Mouse (Mus musculus): ENCODE data around the gene Gabra4. TPM values are rescaled to one million over a fixed set of nuclear protein-coding genes. Genes with fewer than 3 reads are reported as not detected.

Gabra4 gene
- polyA plus RNA-seq, 1 experiment from 2014 or later = 13.2 TPM

DNA sequence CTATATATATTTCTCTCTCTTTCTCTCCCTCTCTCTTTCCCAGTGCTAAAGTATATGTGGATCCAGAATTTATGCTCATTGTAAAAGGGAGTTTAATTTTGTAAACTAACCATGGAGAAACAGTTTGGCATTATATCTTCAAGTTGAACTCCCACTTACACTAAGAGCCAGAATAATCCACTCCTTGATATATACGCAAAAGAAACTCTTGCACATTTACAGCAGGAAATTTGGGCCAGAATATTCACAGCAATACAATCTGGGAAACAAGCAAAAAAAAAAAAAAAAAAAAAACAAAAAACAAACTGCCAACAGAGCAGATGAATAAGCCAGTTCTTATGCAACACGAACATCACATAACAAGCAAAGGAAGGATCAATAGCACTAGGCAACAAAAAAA, 10.0 kb downstream of the Gabra4 start:
- Histone ChIP-seq H3K27me3 (replicated peaks; ENCODE audit: control insufficient read depth, insufficient read depth, low read length) (no peaks in the 10 kb centered on the region), H3K4me1 (ENCODE audit: control insufficient read depth, insufficient read depth, low read length) (no peaks in the 10 kb centered on the region), H3K36me3 (ENCODE audit: control insufficient read depth, insufficient read depth, low read length) (no peaks in the 10 kb centered on the region), H3K4me3 (ENCODE audit: low read depth, low read length) (no peak overlapping the region), H3K9ac (ENCODE audit: low read length) (no peak overlapping the region), H3K27ac (ENCODE audit: low read depth, low read length) (no peak overlapping the region), H3K9me3 (replicated peaks; ENCODE audit: control insufficient read depth, low read length) (no peaks in the 10 kb centered on the region), H3K4me2 (ENCODE audit: low read length) (no peak overlapping the region)
- WGBS = 62% methylated on average over 2 of the region's 2 CpGs
- ATAC-seq (no peak), DNase-seq (ENCODE audit: low spot score) (no peak)

DNA sequence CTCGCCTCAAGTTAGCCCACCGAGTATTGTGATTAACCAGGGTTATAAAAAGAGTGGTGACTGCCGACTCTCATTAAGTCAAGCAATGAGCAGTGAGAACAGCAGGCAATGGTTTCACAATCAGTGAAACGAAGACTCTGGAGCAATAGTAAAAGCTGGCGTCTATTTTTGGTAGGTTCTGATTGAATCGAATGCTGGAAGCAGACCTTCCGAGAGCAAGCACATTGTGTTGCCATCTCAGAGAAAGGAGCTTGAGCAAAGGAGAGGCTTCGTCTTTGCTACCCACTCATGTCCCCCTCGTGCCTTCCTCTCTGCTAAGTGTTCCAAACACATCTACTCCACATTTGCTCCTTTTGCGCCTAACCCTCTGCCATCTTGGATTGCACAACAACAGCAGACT, 18.3 kb downstream of the Gabra4 start:
- Histone ChIP-seq H3K4me1 (ENCODE audit: control insufficient read depth, insufficient read depth, low read length) (no peaks in the 10 kb centered on the region), H3K9me3 (replicated peaks; ENCODE audit: control insufficient read depth, low read length) (no peaks in the 10 kb centered on the region), H3K27ac (ENCODE audit: low read depth, low read length) (no peak overlapping the region), H3K4me3 (ENCODE audit: low read depth, low read length) (no peak overlapping the region), H3K36me3 (ENCODE audit: control insufficient read depth, insufficient read depth, low read length) (no peaks in the 10 kb centered on the region), H3K27me3 (replicated peaks; ENCODE audit: control insufficient read depth, insufficient read depth, low read length) (no peaks in the 10 kb centered on the region), H3K9ac (ENCODE audit: low read length) (no peak overlapping the region), H3K4me2 (ENCODE audit: low read length) (no peak overlapping the region)
- 86% methylated on average over 10 of the region's 10 CpGs for WGBS
- ATAC-seq (no peak), DNase-seq (ENCODE audit: low spot score) (no peak)

DNA sequence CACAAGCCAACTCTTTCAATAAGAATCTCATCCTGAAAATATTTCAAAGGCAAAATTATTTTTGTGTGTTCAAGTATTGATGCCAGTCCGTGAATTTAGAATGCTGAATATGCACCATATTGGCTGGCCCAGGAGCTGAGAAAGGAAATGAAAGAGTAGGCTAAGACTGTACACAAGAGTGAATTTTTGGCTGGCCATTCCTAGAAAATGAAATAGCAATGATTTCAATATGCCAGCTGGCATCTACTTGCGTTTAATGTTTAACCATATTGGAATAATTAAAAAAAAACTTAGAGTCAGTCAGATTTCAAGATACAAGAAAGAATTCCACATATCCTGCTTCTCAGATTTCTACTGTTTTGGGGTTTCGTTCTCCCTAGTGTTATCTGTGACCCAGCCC, 30.3 kb downstream of the Gabra4 start:
- Histone ChIP-seq H3K9me3 (replicated peaks; ENCODE audit: control insufficient read depth, low read length) (no peaks in the 10 kb centered on the region), H3K27ac (ENCODE audit: low read depth, low read length) (no peak overlapping the region), H3K4me3 (ENCODE audit: low read depth, low read length) (no peak overlapping the region), H3K36me3 (ENCODE audit: control insufficient read depth, insufficient read depth, low read length) (no peaks in the 10 kb centered on the region), H3K4me2 (ENCODE audit: low read length) (no peak overlapping the region), H3K27me3 (replicated peaks; ENCODE audit: control insufficient read depth, insufficient read depth, low read length) (no peaks in the 10 kb centered on the region), H3K9ac (ENCODE audit: low read length) (no peak overlapping the region), H3K4me1 (ENCODE audit: control insufficient read depth, insufficient read depth, low read length) (no peaks in the 10 kb centered on the region)
- WGBS = 87% methylated on average over 3 of the region's 3 CpGs
- ATAC-seq (no peak), DNase-seq (ENCODE audit: low spot score) (peak; percentile 41)

DNA sequence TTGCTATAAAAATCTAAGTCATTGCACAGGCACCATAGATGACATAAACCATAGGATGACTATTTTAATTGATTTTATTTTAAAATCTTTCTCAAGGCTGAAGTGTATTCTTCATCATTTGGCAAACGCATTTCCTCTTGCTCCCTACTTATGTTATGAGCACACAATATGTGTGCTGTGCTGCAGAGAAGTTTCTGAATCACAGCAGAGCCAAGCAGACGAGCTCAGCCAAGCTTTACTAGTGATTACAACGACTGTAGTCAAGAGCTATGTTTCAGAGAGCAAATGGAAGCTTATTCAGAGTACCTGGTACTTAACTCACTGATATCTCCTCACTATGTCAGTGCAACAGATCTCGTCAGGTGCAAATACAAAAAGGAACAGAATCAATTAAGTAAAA, 41.4 kb downstream of the Gabra4 start:
- H3K4me1 ChIP-seq (ENCODE audit: control insufficient read depth, insufficient read depth, low read length) = no peaks in the 10 kb centered on the region
- no peaks in the 10 kb centered on the region for H3K9me3 ChIP-seq (replicated peaks; ENCODE audit: control insufficient read depth, low read length)
- H3K36me3 ChIP-seq (ENCODE audit: control insufficient read depth, insufficient read depth, low read length) = no peaks in the 10 kb centered on the region
- 69% methylated on average over 4 of the region's 4 CpGs for WGBS
- DNase-seq (ENCODE audit: low spot score) (no peak), ATAC-seq (no peak)
- no peak overlapping the region for H3K9ac ChIP-seq (ENCODE audit: low read length)
- H3K27me3 ChIP-seq (replicated peaks; ENCODE audit: control insufficient read depth, insufficient read depth, low read length) = no peaks in the 10 kb centered on the region
- no peak overlapping the region for H3K27ac ChIP-seq (ENCODE audit: low read depth, low read length)
- H3K4me2 ChIP-seq (ENCODE audit: low read length) = no peak overlapping the region
- H3K4me3 ChIP-seq (ENCODE audit: low read depth, low read length) = no peak overlapping the region

DNA sequence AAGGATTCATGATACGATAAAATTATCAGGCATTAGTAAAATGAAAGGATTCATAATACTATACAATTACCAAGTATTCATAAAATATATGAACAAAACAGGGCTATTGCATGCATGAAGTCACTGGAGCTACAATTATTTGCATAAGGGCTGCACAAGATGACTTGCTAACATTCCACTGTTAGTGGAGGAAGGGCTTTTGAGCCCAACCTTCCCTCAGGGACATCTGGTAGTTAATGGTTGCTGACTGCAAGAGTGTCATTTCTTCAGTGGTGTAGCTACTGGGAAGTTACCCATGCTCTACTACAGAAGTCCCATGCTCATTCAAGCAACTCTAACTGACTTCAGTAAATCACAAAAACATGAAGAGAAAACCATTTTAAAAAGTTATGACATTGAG, 43.8 kb downstream of the Gabra4 start:
- H3K36me3 ChIP-seq (ENCODE audit: control insufficient read depth, insufficient read depth, low read length) = no peaks in the 10 kb centered on the region
- 95% methylated on average over 1 of the region's 1 CpGs for WGBS

DNA sequence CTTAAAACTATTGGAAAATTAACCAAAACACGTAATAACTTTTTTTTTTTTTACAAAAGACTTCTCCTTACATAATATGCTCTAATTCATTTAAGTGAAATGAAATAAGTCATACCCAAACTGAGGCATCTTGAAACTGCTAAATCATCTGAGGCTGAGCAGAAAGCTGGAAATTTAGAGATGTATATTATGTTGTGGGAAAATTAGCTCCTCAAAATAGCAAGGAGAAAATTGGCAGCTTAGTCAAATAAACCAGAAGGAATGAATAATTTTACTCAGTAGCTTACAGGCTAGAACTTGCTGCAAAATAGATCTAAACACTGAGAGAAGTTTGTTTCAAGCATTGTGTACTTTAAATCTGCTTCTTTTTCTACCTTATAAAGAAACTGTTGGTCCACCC, 49.4 kb downstream of the Gabra4 start:
- H3K4me1 ChIP-seq (ENCODE audit: control insufficient read depth, insufficient read depth, low read length) = no peaks in the 10 kb centered on the region; the same call in 1 of the 2 replicates
- DNase-seq (ENCODE audit: low spot score) = no peak
- H3K27me3 ChIP-seq (replicated peaks; ENCODE audit: control insufficient read depth, insufficient read depth, low read length) = no peaks in the 10 kb centered on the region
- H3K4me2 ChIP-seq (ENCODE audit: low read length) = no peak overlapping the region
- no peaks in the 10 kb centered on the region for H3K9me3 ChIP-seq (replicated peaks; ENCODE audit: control insufficient read depth, low read length)
- H3K27ac ChIP-seq (ENCODE audit: low read depth, low read length) = no peak overlapping the region
- ATAC-seq = no peak
- no peak overlapping the region for H3K9ac ChIP-seq (ENCODE audit: low read length)
- WGBS = 91% methylated on average over 1 of the region's 1 CpGs
- H3K36me3 ChIP-seq (ENCODE audit: control insufficient read depth, insufficient read depth, low read length) = no peaks in the 10 kb centered on the region
- no peak overlapping the region for H3K4me3 ChIP-seq (ENCODE audit: low read depth, low read length)

More for the DNA sequence above, 43.8 kb downstream of the Gabra4 start:
- H3K27ac ChIP-seq (ENCODE audit: low read depth, low read length) = no peak overlapping the region
- no peak for DNase-seq (ENCODE audit: low spot score)
- no peak overlapping the region for H3K4me3 ChIP-seq (ENCODE audit: low read depth, low read length)
- H3K9ac ChIP-seq (ENCODE audit: low read length) = no peak overlapping the region
- no peak overlapping the region for H3K4me2 ChIP-seq (ENCODE audit: low read length)
- H3K4me1 ChIP-seq (ENCODE audit: control insufficient read depth, insufficient read depth, low read length) = no peaks in the 10 kb centered on the region
- no peaks in the 10 kb centered on the region for H3K27me3 ChIP-seq (replicated peaks; ENCODE audit: control insufficient read depth, insufficient read depth, low read length)
- H3K9me3 ChIP-seq (replicated peaks; ENCODE audit: control insufficient read depth, low read length) = no peaks in the 10 kb centered on the region
- no peak for ATAC-seq

DNA sequence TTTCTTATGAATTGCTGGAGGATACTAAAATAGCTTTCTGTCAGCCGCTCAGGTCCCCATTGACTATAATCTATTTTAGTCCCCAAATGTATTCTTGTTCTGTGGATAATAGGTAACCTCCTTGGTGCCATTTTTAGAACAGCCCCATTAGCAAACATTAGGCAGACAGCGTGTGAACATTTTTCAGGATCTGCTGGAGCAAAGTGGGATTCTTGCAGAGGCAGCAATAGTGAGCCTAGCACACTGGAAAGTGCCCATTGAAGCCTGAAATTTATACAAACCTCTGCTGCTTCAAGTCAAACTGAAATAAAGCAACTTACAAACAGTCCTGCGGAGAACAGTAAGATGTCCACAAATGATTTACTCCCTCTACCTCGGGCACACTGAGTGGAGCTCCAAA, 51.2 kb downstream of the Gabra4 start:
- H3K4me3 ChIP-seq (ENCODE audit: low read depth, low read length) = no peak overlapping the region
- no peaks in the 10 kb centered on the region for H3K27me3 ChIP-seq (replicated peaks; ENCODE audit: control insufficient read depth, insufficient read depth, low read length)
- no peaks in the 10 kb centered on the region; the same call in 1 of the 2 replicates for H3K4me1 ChIP-seq (ENCODE audit: control insufficient read depth, insufficient read depth, low read length)
- no peaks in the 10 kb centered on the region for H3K36me3 ChIP-seq (ENCODE audit: control insufficient read depth, insufficient read depth, low read length)
- ATAC-seq (no peak), DNase-seq (ENCODE audit: low spot score) (peak; percentile 29)
- H3K9me3 ChIP-seq (replicated peaks; ENCODE audit: control insufficient read depth, low read length) = no peaks in the 10 kb centered on the region
- no peak overlapping the region for H3K9ac ChIP-seq (ENCODE audit: low read length)
- WGBS = 59% methylated on average over 4 of the region's 4 CpGs
- H3K4me2 ChIP-seq (ENCODE audit: low read length) = no peak overlapping the region
- H3K27ac ChIP-seq (ENCODE audit: low read depth, low read length) = no peak overlapping the region

DNA sequence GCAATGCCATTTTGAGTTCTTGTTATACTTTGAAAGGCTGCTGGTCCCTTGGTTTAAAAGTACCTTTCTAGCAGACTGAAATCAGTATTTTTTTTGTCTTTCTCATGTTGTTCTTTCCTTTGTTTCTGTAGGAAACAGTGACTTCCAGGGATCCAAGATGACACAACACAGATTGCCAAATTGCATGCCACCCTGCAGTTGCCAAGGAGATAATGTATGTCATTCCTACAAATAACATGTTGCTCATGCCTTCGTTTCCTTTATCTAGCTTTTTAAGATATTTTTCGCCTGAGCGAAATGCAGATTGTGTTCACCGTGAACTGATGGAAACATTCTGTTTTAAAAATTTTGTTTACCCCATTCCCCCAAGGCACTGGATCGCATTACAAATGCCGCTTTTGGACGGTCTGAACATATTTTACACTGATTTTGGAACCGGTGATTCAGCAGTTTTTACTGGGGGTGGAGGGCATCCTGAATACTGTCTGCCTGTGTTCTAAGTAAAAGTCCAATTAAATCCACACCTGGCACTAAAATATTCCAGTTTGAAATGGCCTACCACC, 53.9 kb downstream of the Gabra4 start:
- H3K27ac ChIP-seq (ENCODE audit: low read depth, low read length) = no peak overlapping the region
- H3K9me3 ChIP-seq (replicated peaks; ENCODE audit: control insufficient read depth, low read length) = no peaks in the 10 kb centered on the region
- H3K4me2 ChIP-seq (ENCODE audit: low read length) = no peak overlapping the region
- no peaks in the 10 kb centered on the region for H3K27me3 ChIP-seq (replicated peaks; ENCODE audit: control insufficient read depth, insufficient read depth, low read length)
- no peak; the same call in 1 of the 2 replicates for ATAC-seq
- no peak overlapping the region for H3K9ac ChIP-seq (ENCODE audit: low read length)
- H3K4me1 ChIP-seq (ENCODE audit: control insufficient read depth, insufficient read depth, low read length) = no peaks in the 10 kb centered on the region; the same call in 1 of the 2 replicates
- peak; percentile 34 for DNase-seq (ENCODE audit: low spot score)
- H3K36me3 ChIP-seq (ENCODE audit: control insufficient read depth, insufficient read depth, low read length) = no peaks in the 10 kb centered on the region
- WGBS = 64% methylated on average over 8 of the region's 8 CpGs
- H3K4me3 ChIP-seq (ENCODE audit: low read depth, low read length) = no peak overlapping the region

DNA sequence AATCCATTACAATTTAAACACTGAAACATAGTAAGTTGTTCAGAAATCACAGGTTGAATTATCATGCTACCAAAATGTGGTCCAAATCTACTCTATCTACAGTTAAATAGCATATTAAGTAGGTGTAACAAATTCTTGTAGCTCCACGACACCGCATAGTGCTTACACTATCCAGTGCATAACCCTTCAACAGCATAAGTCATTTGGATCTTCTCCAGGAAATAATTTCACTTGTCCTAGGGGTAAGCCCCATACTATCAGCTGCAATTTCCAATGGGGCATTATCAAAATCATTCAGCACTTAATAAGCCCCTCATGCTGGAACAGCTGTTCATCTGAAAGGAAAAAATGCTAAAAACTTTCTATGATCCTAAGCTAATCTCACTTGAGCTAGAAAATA, 62.8 kb downstream of the Gabra4 start:
- H3K36me3 ChIP-seq (ENCODE audit: control insufficient read depth, insufficient read depth, low read length) = no peaks in the 10 kb centered on the region
- H3K27me3 ChIP-seq (replicated peaks; ENCODE audit: control insufficient read depth, insufficient read depth, low read length) = no peaks in the 10 kb centered on the region
- H3K9me3 ChIP-seq (replicated peaks; ENCODE audit: control insufficient read depth, low read length) = no peaks in the 10 kb centered on the region
- WGBS = 88% methylated on average over 2 of the region's 2 CpGs
- H3K27ac ChIP-seq (ENCODE audit: low read depth, low read length) = no peak overlapping the region
- ATAC-seq (peak; percentile 63), DNase-seq (ENCODE audit: low spot score) (peak; percentile 14)
- no peak overlapping the region for H3K9ac ChIP-seq (ENCODE audit: low read length)
- no peak overlapping the region for H3K4me2 ChIP-seq (ENCODE audit: low read length)
- no peak overlapping the region for H3K4me3 ChIP-seq (ENCODE audit: low read depth, low read length)
- no peaks in the 10 kb centered on the region for H3K4me1 ChIP-seq (ENCODE audit: control insufficient read depth, insufficient read depth, low read length)

Data from forebrain, embryonic 14.5 days (tissue).